Mouse (Mus musculus) urinary bladder, postnatal 0 days (tissue): ENCODE results near the gene Arhgap5. TPM values are rescaled to one million over a fixed set of nuclear protein-coding genes. Genes with fewer than 3 reads are reported as not detected.

Experiments used
- polyA plus RNA-seq: library from polyadenylated mRNA; unstranded; fragments of >200 nt; fragmentation: Nextera tagmentation; extraction: Ambion mirVana; gene quantifications from 2 replicates; pipeline ENCODE4 v1.2.1, GENCODE M21; 2015

Gene Arhgap5
- 29.9 and 45.6 TPM in 2 replicates for polyA plus RNA-seq

DNA sequence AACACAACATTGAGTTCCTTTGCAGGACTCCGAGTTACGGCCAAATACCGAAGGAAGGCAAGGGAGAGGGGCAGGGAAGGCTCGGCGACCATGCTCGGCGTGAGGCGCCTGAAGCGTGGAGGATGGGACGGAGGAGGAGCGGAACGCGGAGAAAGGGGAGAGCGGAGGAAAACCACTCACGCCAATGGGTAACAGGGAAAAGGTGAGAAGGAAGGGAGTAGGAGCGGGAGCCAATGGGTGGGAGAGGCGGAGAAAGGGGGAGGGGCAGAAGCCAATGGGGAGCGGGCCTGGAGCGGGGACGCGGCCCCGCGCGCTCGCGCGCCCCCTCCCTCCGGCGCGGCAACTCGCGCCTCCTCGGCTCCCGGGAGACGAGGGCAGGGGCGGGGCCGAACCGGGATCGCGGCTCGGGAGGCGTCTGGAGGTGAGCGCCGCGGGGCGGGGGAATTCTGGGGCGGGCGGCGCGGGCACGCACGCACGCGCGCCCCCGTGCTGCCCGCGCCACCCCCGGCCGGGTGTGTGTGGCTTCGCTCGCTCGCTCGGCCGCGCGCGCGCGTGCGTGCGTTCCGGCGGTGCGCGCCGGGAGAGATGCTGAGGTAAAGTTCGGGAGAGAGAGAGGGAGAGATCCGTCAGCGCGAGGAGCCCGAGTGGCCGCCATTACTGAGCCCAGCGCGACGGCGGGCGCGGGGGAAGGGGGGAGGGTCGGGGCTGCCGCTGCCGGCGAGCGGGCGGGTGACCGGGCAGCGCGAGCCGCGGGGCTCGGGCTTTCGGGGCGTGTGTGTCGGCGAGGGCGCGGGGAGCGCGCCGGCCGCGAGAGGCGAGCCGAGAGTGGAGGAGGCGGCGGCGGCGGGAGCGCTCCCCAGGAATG lies at the start of gene Arhgap5:
Gene Arhgap5, plus strand, starts transcription at position 517 of the 865 bp plus-strand sequence.

Other genes with a start within 250 kb of the Arhgap5 start
- 1.3 and 1.7 TPM in 2 replicates for gene Akap6, start 195.4 kb downstream of the Arhgap5 start, polyA plus RNA-seq